Mouse (Mus musculus): ENCODE results near the gene Arrdc2. TPM values are rescaled to one million over a fixed set of nuclear protein-coding genes. Genes with fewer than 3 reads are reported as not detected.

Arrdc2 gene
- total RNA-seq, 2 experiments from 2014 or later: 19.5 to 20.7 TPM

GRCm38 (mm10) chr8:70863956-70864711 is 24.6 kb upstream of the Arrdc2 start:
- peak overlapping the region; percentile 34 for H3K4me3 ChIP-seq
- intact Hi-C loops (cut with DNase I): no loop called here
- H3K27ac ChIP-seq: no peak overlapping the region; the same call in 1 of the 2 replicates
- TF ChIP-seq CTCF (IDR thresholded peaks at IDR 0.05): no peak
- peak in 1 of 2 experiments; percentile 47 for DNase-seq (ENCODE audit: extremely low spot score in 1 of 2, low spot score in 2 of 2)

- TF ChIP-seq CTCF (IDR thresholded peaks at IDR 0.05): no peak; the same call in 1 of the 2 replicates
- no peak for DNase-seq (ENCODE audit: extremely low spot score in 1 of 2, low spot score in 2 of 2)
- intact Hi-C loops (cut with DNase I): no loop called here
- Histone ChIP-seq H3K4me3 (peak within 1 kb of the TSS; percentile 34), H3K27ac (peak within 1 kb of the TSS; percentile 50)
Measured at GRCm38 (mm10) chr8:70862824-70863641, 23.5 kb upstream of the Arrdc2 start, which contains the start of gene Kcnn1. Kcnn1 (minus strand) TSS chr8:70863258.

GRCm38 (mm10) chr8:70857516-70857915 is 18.0 kb upstream of the Arrdc2 start:
- no peak for TF ChIP-seq CTCF (IDR thresholded peaks at IDR 0.05)
- H3K27ac ChIP-seq: no peak overlapping the region
- no peak overlapping the region for H3K4me3 ChIP-seq
- DNase-seq (ENCODE audit: extremely low spot score in 1 of 2, low spot score in 2 of 2): no peak
- intact Hi-C loops (cut with DNase I): no loop called here

- H3K27ac ChIP-seq: peak overlapping the region; percentile 65
Measured at GRCm38 (mm10) chr8:70856541-70857197, 17.1 kb upstream of the Arrdc2 start.

DNA sequence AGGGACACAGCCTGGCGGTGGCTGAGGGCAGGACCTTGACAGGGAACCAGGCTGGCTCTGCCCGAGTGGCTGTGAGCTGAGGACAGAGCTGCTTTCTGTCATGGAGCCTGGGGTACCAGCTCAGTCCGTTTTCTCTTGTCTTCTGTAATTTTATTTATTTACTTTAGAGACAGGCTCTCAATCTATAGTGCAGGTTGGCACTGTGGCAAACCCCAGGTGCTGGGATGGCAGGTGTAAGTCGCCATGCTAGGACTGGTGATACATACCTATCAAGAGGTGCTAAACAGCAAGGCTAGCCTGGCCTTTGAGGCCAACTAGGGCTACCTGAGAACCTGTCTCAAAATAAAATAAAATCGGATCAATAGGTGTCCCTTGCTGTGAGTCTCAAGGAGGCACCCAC is 16.5 kb upstream of the Arrdc2 start:
- no peak for DNase-seq (ENCODE audit: extremely low spot score in 1 of 2, low spot score in 2 of 2)
- no peak overlapping the region for H3K27ac ChIP-seq
- TF ChIP-seq CTCF (IDR thresholded peaks at IDR 0.05): no peak
- peak overlapping the region; percentile 59 for H3K4me3 ChIP-seq
- intact Hi-C loops (cut with DNase I): no loop called here

More at GRCm38 (mm10) chr8:70856541-70857197, 17.1 kb upstream of the Arrdc2 start:
- H3K4me3 ChIP-seq: peak overlapping the region; percentile 59
- DNase-seq (ENCODE audit: extremely low spot score in 1 of 2, low spot score in 2 of 2): peak; percentile 80 to 81
- TF ChIP-seq CTCF (IDR thresholded peaks at IDR 0.05): no peak
- intact Hi-C loops (cut with DNase I): no loop called here

DNA sequence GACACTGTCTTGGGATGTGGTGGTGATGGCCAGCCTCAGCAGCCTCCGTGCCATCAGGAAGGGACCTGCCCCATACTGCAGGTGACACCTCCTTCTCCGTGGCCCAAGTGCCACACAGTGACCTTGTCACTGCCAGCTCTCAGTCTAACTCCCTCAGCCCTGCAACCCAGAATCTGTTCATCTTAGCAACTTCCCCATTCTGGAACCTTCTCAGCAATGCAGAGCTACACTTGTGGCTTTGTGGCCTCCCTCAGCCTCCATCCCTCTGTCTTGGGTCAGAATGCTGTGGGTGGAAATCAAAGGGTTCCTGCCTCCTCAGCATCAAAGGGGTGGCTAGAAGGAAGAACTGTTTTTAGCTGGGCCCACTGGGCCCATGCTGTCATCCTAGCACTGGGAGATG is 14.3 kb upstream of the Arrdc2 start:
- no peak for DNase-seq (ENCODE audit: extremely low spot score in 1 of 2, low spot score in 2 of 2)
- Histone ChIP-seq H3K4me3 (no peak overlapping the region), H3K27ac (no peak overlapping the region)
- TF ChIP-seq CTCF (IDR thresholded peaks at IDR 0.05): no peak
- intact Hi-C loops (cut with DNase I): no loop called here

DNA sequence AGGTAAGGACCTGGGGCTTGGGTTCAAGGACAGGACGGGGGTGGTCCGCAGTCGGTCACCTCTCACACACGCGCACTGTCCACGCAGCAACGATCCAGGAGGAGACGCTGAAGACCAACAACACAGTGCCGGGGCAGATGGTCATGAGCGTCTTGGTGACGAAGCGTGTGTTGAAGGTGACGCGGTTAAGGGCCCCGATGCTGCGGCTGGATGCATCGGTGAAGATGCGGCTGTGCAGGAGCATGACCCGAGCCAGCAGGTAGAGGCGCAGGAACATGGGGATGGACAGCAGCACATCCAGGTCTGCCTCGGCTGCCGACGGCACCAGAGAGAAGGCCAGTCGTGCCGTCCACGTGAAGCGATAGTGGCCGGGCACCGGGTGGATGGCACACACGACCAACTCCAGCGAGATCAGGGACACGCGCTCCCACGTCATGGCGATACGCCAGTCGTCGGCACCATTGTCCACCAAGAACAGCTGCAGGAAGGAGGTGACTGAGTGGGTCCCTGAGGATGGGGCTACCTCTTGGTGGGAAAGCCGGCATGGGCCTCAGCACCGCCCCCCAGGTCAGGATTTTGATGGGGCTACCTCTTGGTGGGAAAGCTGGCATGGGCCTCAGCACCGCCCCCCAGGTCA is 13.2 kb upstream of the Arrdc2 start:
- no peak for DNase-seq (ENCODE audit: extremely low spot score in 1 of 2, low spot score in 2 of 2)
- intact Hi-C loops (cut with DNase I): no loop called here

DNA sequence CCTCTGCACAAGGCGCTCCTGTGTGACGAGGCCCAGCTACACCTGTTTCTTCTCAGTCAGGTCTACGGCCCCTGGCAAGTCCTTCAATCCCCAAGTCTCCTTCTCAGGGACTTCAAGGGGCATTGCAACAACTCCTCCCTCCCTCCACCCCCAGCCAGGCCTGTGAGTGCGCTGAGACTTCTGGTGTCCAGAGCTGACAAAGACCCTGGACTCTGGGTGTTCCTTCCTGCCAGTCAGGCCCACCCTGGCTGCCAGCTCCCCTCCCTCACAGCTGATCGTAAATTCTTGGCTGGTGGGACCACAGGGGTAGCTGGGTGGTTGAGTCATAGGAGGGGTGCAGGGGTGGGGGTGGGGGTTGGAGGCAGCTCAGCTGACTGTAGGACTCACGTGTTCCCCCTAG is 12.3 kb upstream of the Arrdc2 start:
- no peak overlapping the region for H3K4me3 ChIP-seq
- intact Hi-C loops (cut with DNase I): no loop called here

More for the DNA sequence above, 13.2 kb upstream of the Arrdc2 start:
- no peak overlapping the region for H3K27ac ChIP-seq
- TF ChIP-seq CTCF (IDR thresholded peaks at IDR 0.05): no peak
- H3K4me3 ChIP-seq: no peak overlapping the region

GRCm38 (mm10) chr8:70850947-70851346 is 11.4 kb upstream of the Arrdc2 start:
- intact Hi-C loops (cut with DNase I): no loop called here
- DNase-seq (ENCODE audit: extremely low spot score in 1 of 2, low spot score in 2 of 2): no peak
- Histone ChIP-seq H3K27ac (no peak overlapping the region), H3K4me3 (no peak overlapping the region)
- TF ChIP-seq CTCF (IDR thresholded peaks at IDR 0.05): no peak

More for the DNA sequence above, 12.3 kb upstream of the Arrdc2 start:
- DNase-seq (ENCODE audit: extremely low spot score in 1 of 2, low spot score in 2 of 2): no peak
- no peak overlapping the region for H3K27ac ChIP-seq
- no peak for TF ChIP-seq CTCF (IDR thresholded peaks at IDR 0.05)

- no peak overlapping the region for H3K4me3 ChIP-seq
- no peak for TF ChIP-seq CTCF (IDR thresholded peaks at IDR 0.05)
- H3K27ac ChIP-seq: no peak overlapping the region
- intact Hi-C loops (cut with DNase I): no loop called here
- no peak for DNase-seq (ENCODE audit: extremely low spot score in 1 of 2, low spot score in 2 of 2)
Measured at GRCm38 (mm10) chr8:70850132-70850845, 10.8 kb upstream of the Arrdc2 start.

All from left cerebral cortex, adult 2 months (tissue).